Mouse (Mus musculus): ENCODE measurements around the gene Snai1. TPM values are rescaled to one million over a fixed set of nuclear protein-coding genes. Genes with fewer than 3 reads are reported as not detected.

The Snai1 gene
- polyA plus RNA-seq, 1 experiment, result 13.2 TPM

GRCm38 (mm10) chr2:167538671-167539306, 794 bp downstream of the Snai1 start:
- no peaks in the 10 kb centered on the region for H3K27me3 ChIP-seq (ENCODE audit: control insufficient read depth, insufficient read depth, low read length)
- H3K4me3 ChIP-seq (ENCODE audit: low read depth, low read length), result peak overlapping the region; percentile 64
- peaks cover 1% of the 10 kb centered on the region; the same call in 1 of the 2 replicates for H3K36me3 ChIP-seq (ENCODE audit: control insufficient read depth, insufficient read depth, low read length)
- 63% methylated on average over 34 of the region's 34 CpGs for WGBS
- peak overlapping the region; percentile 21 for H3K27ac ChIP-seq (ENCODE audit: insufficient read depth, low read depth, low read length)
- TF ChIP-seq CTCF (IDR thresholded peaks at IDR 0.05; ENCODE audit: extremely low read depth, insufficient read length, insufficient replicate concordance, low read depth, low read length), result no peak
- TF ChIP-seq POLR2A (IDR thresholded peaks at IDR 0.05; ENCODE audit: low read depth, low read length), result no peak
- peaks cover 14% of the 10 kb centered on the region for H3K4me1 ChIP-seq (ENCODE audit: control insufficient read depth, insufficient read depth, insufficient read length, low read length)

GRCm38 (mm10) chr2:167539536-167540476, 1.8 kb downstream of the Snai1 start:
- peaks cover 1% of the 10 kb centered on the region; the same call in 1 of the 2 replicates for H3K36me3 ChIP-seq (ENCODE audit: control insufficient read depth, insufficient read depth, low read length)
- TF ChIP-seq POLR2A (IDR thresholded peaks at IDR 0.05; ENCODE audit: low read depth, low read length), result no peak
- TF ChIP-seq CTCF (IDR thresholded peaks at IDR 0.05; ENCODE audit: extremely low read depth, insufficient read length, insufficient replicate concordance, low read depth, low read length), result no peak
- peak overlapping the region; percentile 21; the same call in 1 of the 2 replicates for H3K27ac ChIP-seq (ENCODE audit: insufficient read depth, low read depth, low read length)
- WGBS, result 55% methylated on average over 14 of the region's 14 CpGs
- peak overlapping the region; percentile 40 for H3K4me3 ChIP-seq (ENCODE audit: low read depth, low read length)
- peaks cover 14% of the 10 kb centered on the region for H3K4me1 ChIP-seq (ENCODE audit: control insufficient read depth, insufficient read depth, insufficient read length, low read length)
- H3K27me3 ChIP-seq (ENCODE audit: control insufficient read depth, insufficient read depth, low read length), result no peaks in the 10 kb centered on the region

- H3K4me1 ChIP-seq (ENCODE audit: control insufficient read depth, insufficient read depth, insufficient read length, low read length), result peaks cover 14% of the 10 kb centered on the region
- H3K27ac ChIP-seq (ENCODE audit: insufficient read depth, low read depth, low read length), result 0 out of 2 replicates have a peak overlapping the region, but pooled peaks have one; percentile 18
- no peaks in the 10 kb centered on the region for H3K27me3 ChIP-seq (ENCODE audit: control insufficient read depth, insufficient read depth, low read length)
- 64% methylated on average over 12 of the region's 12 CpGs for WGBS
- TF ChIP-seq POLR2A (IDR thresholded peaks at IDR 0.05; ENCODE audit: low read depth, low read length) (no peak), CTCF (IDR thresholded peaks at IDR 0.05; ENCODE audit: extremely low read depth, insufficient read length, insufficient replicate concordance, low read depth, low read length) (no peak)
- H3K36me3 ChIP-seq (ENCODE audit: control insufficient read depth, insufficient read depth, low read length), result peaks cover 1% of the 10 kb centered on the region; the same call in 1 of the 2 replicates
- H3K4me3 ChIP-seq (ENCODE audit: low read depth, low read length), result peak overlapping the region; percentile 40
Measured at GRCm38 (mm10) chr2:167540477-167541110, 2.6 kb downstream of the Snai1 start.

- H3K4me1 ChIP-seq (ENCODE audit: control insufficient read depth, insufficient read depth, insufficient read length, low read length), result peaks cover 13% of the 10 kb centered on the region
- no peaks in the 10 kb centered on the region for H3K27me3 ChIP-seq (ENCODE audit: control insufficient read depth, insufficient read depth, low read length)
- H3K27ac ChIP-seq (ENCODE audit: insufficient read depth, low read depth, low read length), result no peak overlapping the region
- 65% methylated on average over 6 of the region's 6 CpGs for WGBS
- TF ChIP-seq CTCF (IDR thresholded peaks at IDR 0.05; ENCODE audit: extremely low read depth, insufficient read length, insufficient replicate concordance, low read depth, low read length), result no peak
- no peak for TF ChIP-seq POLR2A (IDR thresholded peaks at IDR 0.05; ENCODE audit: low read depth, low read length)
- peak overlapping the region; percentile 16 for H3K4me3 ChIP-seq (ENCODE audit: low read depth, low read length)
- H3K36me3 ChIP-seq (ENCODE audit: control insufficient read depth, insufficient read depth, low read length), result peaks cover 1% of the 10 kb centered on the region; the same call in 1 of the 2 replicates
Measured at GRCm38 (mm10) chr2:167541324-167541723, 3.3 kb downstream of the Snai1 start.

- H3K36me3 ChIP-seq (ENCODE audit: control insufficient read depth, insufficient read depth, low read length), result peaks cover 1% of the 10 kb centered on the region; the same call in 1 of the 2 replicates
- H3K4me1 ChIP-seq (ENCODE audit: control insufficient read depth, insufficient read depth, insufficient read length, low read length), result peaks cover 10% of the 10 kb centered on the region
- WGBS, result 92% methylated on average over 12 of the region's 12 CpGs
- H3K27me3 ChIP-seq (ENCODE audit: control insufficient read depth, insufficient read depth, low read length), result no peaks in the 10 kb centered on the region
- TF ChIP-seq POLR2A (IDR thresholded peaks at IDR 0.05; ENCODE audit: low read depth, low read length) (no peak), CTCF (IDR thresholded peaks at IDR 0.05; ENCODE audit: extremely low read depth, insufficient read length, insufficient replicate concordance, low read depth, low read length) (no peak)
- peak overlapping the region; percentile 16; the same call in 1 of the 2 replicates for H3K4me3 ChIP-seq (ENCODE audit: low read depth, low read length)
- no peak overlapping the region for H3K27ac ChIP-seq (ENCODE audit: insufficient read depth, low read depth, low read length)
Measured at GRCm38 (mm10) chr2:167541761-167542160, 3.8 kb downstream of the Snai1 start.

GRCm38 (mm10) chr2:167542361-167542760, 4.4 kb downstream of the Snai1 start:
- no peaks in the 10 kb centered on the region for H3K27me3 ChIP-seq (ENCODE audit: control insufficient read depth, insufficient read depth, low read length)
- 75% methylated on average over 4 of the region's 4 CpGs for WGBS
- H3K36me3 ChIP-seq (ENCODE audit: control insufficient read depth, insufficient read depth, low read length), result peaks cover 1% of the 10 kb centered on the region; the same call in 1 of the 2 replicates
- H3K4me3 ChIP-seq (ENCODE audit: low read depth, low read length), result no peak overlapping the region
- no peak for TF ChIP-seq CTCF (IDR thresholded peaks at IDR 0.05; ENCODE audit: extremely low read depth, insufficient read length, insufficient replicate concordance, low read depth, low read length)
- TF ChIP-seq POLR2A (IDR thresholded peaks at IDR 0.05; ENCODE audit: low read depth, low read length), result no peak
- peaks cover 5% of the 10 kb centered on the region for H3K4me1 ChIP-seq (ENCODE audit: control insufficient read depth, insufficient read depth, insufficient read length, low read length)
- H3K27ac ChIP-seq (ENCODE audit: insufficient read depth, low read depth, low read length), result no peak overlapping the region
